Mouse (Mus musculus) ES-E14 (cell line): ENCODE results near the gene Bicra.

Experiments
- CHD2 ChIP-seq: IDR thresholded peaks from 2 replicates; pipeline ENCODE4 v1.6.1; 2014; ENCODE audit warnings: mild to moderate bottlenecking, low read depth, low read length, inconsistent platforms
- HCFC1 ChIP-seq: IDR thresholded peaks from 2 replicates; pipeline ENCODE4 v1.6.1; 2012; ENCODE audit warnings: low read length, inconsistent platforms, borderline replicate concordance; ENCODE audit not compliant: insufficient read depth
- ZC3H11A ChIP-seq: IDR thresholded peaks from 2 replicates; pipeline ENCODE4 v1.6.1; 2012; ENCODE audit warnings: low read depth, mild to moderate bottlenecking, inconsistent platforms, low read length, borderline replicate concordance
- ZNF384 ChIP-seq: IDR thresholded peaks from 2 replicates; pipeline ENCODE4 v1.6.1; 2012; ENCODE audit warnings: low read depth, low read length, inconsistent platforms

GRCm38 (mm10) chr7:15944311-15944710 is 103.4 kb downstream of the Bicra start:
- no peak for TF ChIP-seq CHD2
- no peak for TF ChIP-seq HCFC1
- no peak for TF ChIP-seq ZNF384
- no peak for TF ChIP-seq ZC3H11A
